Mouse (Mus musculus) MEL (cell line): ENCODE data around the gene Arid1b. TPM values are rescaled to one million over a fixed set of nuclear protein-coding genes. Genes with fewer than 3 reads are reported as not detected.

Experiments
- DNase-seq: peaks from one replicate; pipeline ENCODE4 v3.0.0; 2011; ENCODE audit warnings: low read depth, low spot score
- H3K27ac ChIP-seq: 2 replicates; pipeline ENCODE4 v1.5.1; 2012; ENCODE audit warnings: low read depth, mild to moderate bottlenecking, control low read depth, low read length, moderate library complexity; ENCODE audit not compliant: control insufficient read depth
- H3K27me3 ChIP-seq, 2 experiments: fragments of 150-350 bp in 1 of 2; sonication (generic) in 1 of 2; 2 replicates each; pipeline ENCODE4 v1.6.1; 2012; ENCODE audit warnings: low read length in 2 of 2, mild to moderate bottlenecking in 2 of 2, improper control_type of control experiment in 1 of 2, moderate library complexity in 1 of 2; ENCODE audit not compliant: insufficient read depth in 2 of 2, control insufficient read depth in 1 of 2
- H3K36me3 ChIP-seq, 2 experiments: 2 replicates each; pipeline ENCODE4 v1.6.1; 2012 to 2014; ENCODE audit warnings: low read length in 2 of 2, improper control_type of control experiment in 1 of 2, inconsistent platforms in 1 of 2, mild to moderate bottlenecking in 1 of 2; ENCODE audit not compliant: insufficient read depth in 2 of 2, control insufficient read depth in 1 of 2
- H3K4me1 ChIP-seq, 2 experiments: fragments of 150-350 bp in 1 of 2; sonication (generic) in 1 of 2; 2 replicates each; pipeline ENCODE4 v1.6.1; 2012; ENCODE audit warnings: low read length in 2 of 2, improper control_type of control experiment in 1 of 2, mild to moderate bottlenecking in 1 of 2; ENCODE audit not compliant: insufficient read depth in 2 of 2, control insufficient read depth in 1 of 2
- H3K4me3 ChIP-seq, 2 experiments: fragments of 150-350 bp in 1 of 2; sonication (generic) in 1 of 2; 2 replicates each; pipeline ENCODE4 v1.5.1; 2012; ENCODE audit warnings: low read depth in 2 of 2, low read length in 2 of 2, mild to moderate bottlenecking in 2 of 2, moderate library complexity in 2 of 2, control low read depth in 1 of 2, improper control_type of control experiment in 1 of 2; ENCODE audit not compliant: control insufficient read depth in 1 of 2, insufficient read depth in 1 of 2
- H3K79me2 ChIP-seq: 2 replicates; pipeline ENCODE4 v1.6.1; 2012; ENCODE audit warnings: mild to moderate bottlenecking, low read length, moderate library complexity; ENCODE audit not compliant: control insufficient read depth, poor library complexity, insufficient read depth
- H3K9ac ChIP-seq: 2 replicates; pipeline ENCODE4 v1.6.1; 2012; ENCODE audit warnings: low read depth, mild to moderate bottlenecking, control low read depth, low read length, moderate library complexity; ENCODE audit not compliant: control insufficient read depth, poor library complexity, severe bottlenecking
- H3K9me3 ChIP-seq: fragments of 150-350 bp; sonication (generic); replicated peaks from 2 replicates; pipeline ENCODE4 v1.6.1; 2012; ENCODE audit warnings: mild to moderate bottlenecking, low read length, improper control_type of control experiment, moderate library complexity; ENCODE audit not compliant: insufficient read depth
- BHLHE40 ChIP-seq: IDR thresholded peaks from 2 replicates; pipeline ENCODE4 v1.6.1; 2012; ENCODE audit warnings: low read depth, mild to moderate bottlenecking, inconsistent platforms, low read length, improper control_type of control experiment, borderline replicate concordance
- E2F4 ChIP-seq: IDR thresholded peaks from 2 replicates; pipeline ENCODE4 v1.6.1; 2011; ENCODE audit warnings: low read depth, low read length, improper control_type of control experiment, borderline replicate concordance
- ELF1 ChIP-seq: IDR thresholded peaks from 2 replicates; pipeline ENCODE4 v1.6.1; 2014; ENCODE audit warnings: low read depth, mild to moderate bottlenecking, inconsistent platforms, low read length, improper control_type of control experiment, moderate library complexity
- EP300 ChIP-seq, 2 experiments: IDR thresholded peaks; 2 replicates each; pipeline ENCODE4 v1.6.1; 2011; ENCODE audit warnings: improper control_type of control experiment in 2 of 2, low read length in 2 of 2, low read depth in 1 of 2, mild to moderate bottlenecking in 1 of 2
- MAFK ChIP-seq: IDR thresholded peaks from 2 replicates; pipeline ENCODE4 v1.6.1; 2011; ENCODE audit warnings: low read depth, mild to moderate bottlenecking, low read length, improper control_type of control experiment, borderline replicate concordance
- MEF2A ChIP-seq: IDR thresholded peaks from 2 replicates; pipeline ENCODE4 v1.6.1; 2014; ENCODE audit warnings: low read depth, mild to moderate bottlenecking, inconsistent platforms, low read length, improper control_type of control experiment; ENCODE audit not compliant: poor library complexity, insufficient replicate concordance, severe bottlenecking; ENCODE audit errors: extremely low read depth
- NELFE ChIP-seq: IDR thresholded peaks from 2 replicates; pipeline ENCODE4 v1.6.1; 2011; ENCODE audit warnings: low read depth, low read length, improper control_type of control experiment
- NRF1 ChIP-seq: IDR thresholded peaks from 2 replicates; pipeline ENCODE4 v1.6.1; 2014; ENCODE audit warnings: low read depth, mild to moderate bottlenecking, inconsistent platforms, low read length, improper control_type of control experiment, moderate library complexity; ENCODE audit not compliant: poor library complexity, insufficient read depth, severe bottlenecking
- POLR2A ChIP-seq, 2 experiments: IDR thresholded peaks; 2 replicates each; pipeline ENCODE4 v1.6.1; 2011 to 2012; ENCODE audit warnings: low read length in 2 of 2, mild to moderate bottlenecking in 2 of 2, control low read depth in 1 of 2, improper control_type of control experiment in 1 of 2, low read depth in 1 of 2, moderate library complexity in 1 of 2; ENCODE audit not compliant: control insufficient read depth in 1 of 2, insufficient read depth in 1 of 2, poor library complexity in 1 of 2
- POLR2AphosphoS5 ChIP-seq: IDR thresholded peaks from 2 replicates; pipeline ENCODE4 v1.6.1; 2012; ENCODE audit warnings: low read depth, borderline replicate concordance, mild to moderate bottlenecking, inconsistent platforms, low read length, moderate library complexity, mixed read lengths
- SIN3A ChIP-seq: IDR thresholded peaks from 2 replicates; pipeline ENCODE4 v1.6.1; 2012; ENCODE audit warnings: low read length, improper control_type of control experiment, inconsistent platforms
- SMC3 ChIP-seq: IDR thresholded peaks from 2 replicates; pipeline ENCODE4 v1.6.1; 2011; ENCODE audit warnings: low read depth, low read length, improper control_type of control experiment
- TBP ChIP-seq: IDR thresholded peaks from 2 replicates; pipeline ENCODE4 v1.8.0; 2011; ENCODE audit warnings: low read depth, low read length, improper control_type of control experiment
- TCF12 ChIP-seq: IDR thresholded peaks from 2 replicates; pipeline ENCODE4 v1.6.1; 2014; ENCODE audit warnings: low read depth, mild to moderate bottlenecking, inconsistent platforms, low read length, improper control_type of control experiment, moderate library complexity
- USF1 ChIP-seq: IDR thresholded peaks from 2 replicates; pipeline ENCODE4 v1.6.1; 2014; ENCODE audit warnings: low read depth, mild to moderate bottlenecking, inconsistent platforms, low read length, improper control_type of control experiment, moderate library complexity
- USF2 ChIP-seq, 2 experiments: IDR thresholded peaks; 2 replicates each; pipeline ENCODE4 v1.6.1; 2011 to 2012; ENCODE audit warnings: improper control_type of control experiment in 2 of 2, low read length in 2 of 2, borderline replicate concordance in 1 of 2, inconsistent platforms in 1 of 2, low read depth in 1 of 2, mild to moderate bottlenecking in 1 of 2; ENCODE audit not compliant: insufficient read depth in 1 of 2
- polyA plus RNA-seq, 2 experiments: library from polyadenylated mRNA; stranded (reverse) in 1 of 2; unstranded in 1 of 2; fragments of >175 nt in 1 of 2; fragments of >200 nt in 1 of 2; gene quantifications; 2 replicates each; pipeline versions ENCODE4 v1.2.1 to v1.2.4; 2012; ENCODE audit warnings: low replicate concordance in 2 of 2, low read depth in 1 of 2; ENCODE audit not compliant: insufficient read length in 2 of 2, insufficient read depth in 1 of 2, missing spikeins in 1 of 2
- total RNA-seq: library from RNA; depleted of rRNA; stranded (reverse); fragments of 300-350 nt; gene quantifications from 2 replicates; pipeline ENCODE4 v1.2.3, GENCODE M21; 2012

Arid1b gene
- total and polyA plus RNA-seq, 3 experiments: 13.4 to 17.4 TPM; not detected in 1

- no peak for DNase-seq
- Histone ChIP-seq H3K9ac (no peak overlapping the region), H3K36me3 (peaks cover 0 to 13% of the 10 kb centered on the region in 2 experiments; a peak in 3 of 4 replicates), H3K4me1 (peaks cover 5 to 7% of the 10 kb centered on the region in 2 experiments; a peak in 3 of 4 replicates), H3K4me3 (no peak overlapping the region), H3K27me3 (no peaks in the 10 kb centered on the region), H3K79me2 (peaks cover 88% of the 10 kb centered on the region), H3K9me3 (no peaks in the 10 kb centered on the region), H3K27ac (no peak overlapping the region)
- TF ChIP-seq SIN3A: no peak
- no peak for TF ChIP-seq USF2 (IDR thresholded peaks at IDR 0.05; ENCODE audit: borderline replicate concordance in 1 of 2, insufficient read depth in 1 of 2, low read depth in 1 of 2, low read length in 2 of 2)
- TF ChIP-seq BHLHE40: no peak
- no peak for TF ChIP-seq MEF2A
- no peak for TF ChIP-seq SMC3
- no peak for TF ChIP-seq E2F4
- no peak for TF ChIP-seq POLR2AphosphoS5
- TF ChIP-seq MAFK: no peak
- no peak for TF ChIP-seq NELFE
- no peak for TF ChIP-seq TCF12
- no peak for TF ChIP-seq ELF1
- no peak for TF ChIP-seq TBP
- TF ChIP-seq NRF1: no peak
- no peak for TF ChIP-seq POLR2A (IDR thresholded peaks at IDR 0.05; ENCODE audit: control insufficient read depth in 1 of 2, insufficient read depth in 1 of 2, low read depth in 1 of 2, low read length in 2 of 2, poor library complexity in 1 of 2)
Observed at GRCm38 (mm10) chr17:5005285-5005684, 11.2 kb downstream of the Arid1b start.

GRCm38 (mm10) chr17:5007156-5007658 lies 13.1 kb downstream of the Arid1b start:
- peaks cover 82% of the 10 kb centered on the region for H3K79me2 ChIP-seq
- H3K9ac ChIP-seq: no peak overlapping the region
- no peak for DNase-seq
- H3K27me3 ChIP-seq: no peaks in the 10 kb centered on the region
- H3K4me1 ChIP-seq: no peaks in the 10 kb centered on the region
- no peak overlapping the region for H3K4me3 ChIP-seq
- TF ChIP-seq USF1 (0 out of 2 replicates have a peak, but pooled peaks have one; percentile 17), EP300 (IDR thresholded peaks at IDR 0.05; ENCODE audit: low read depth in 1 of 2, low read length in 2 of 2) (no peak)
- TF ChIP-seq, all 39 proteins: peak for 1
- no peak overlapping the region for H3K27ac ChIP-seq
- no peaks in the 10 kb centered on the region for H3K9me3 ChIP-seq
- peaks cover 0 to 3% of the 10 kb centered on the region in 2 experiments; a peak in 2 of 4 replicates for H3K36me3 ChIP-seq
